Mouse (Mus musculus) fat pad, adult 2 months (tissue): ENCODE measurements at regions not wholly inside any gene's neighbourhood (a gene's known extent, or its start where the extent isn't known, plus 50 kb on each side); places are given as distances from the start of the nearest gene placed in this dataset.

ENCODE experiments used
- DNase-seq: peaks from one replicate; pipeline ENCODE4 v3.0.0-alpha.2; 2011; ENCODE audit warnings: low read depth, low spot score; ENCODE audit errors: extremely low read depth

DNA sequence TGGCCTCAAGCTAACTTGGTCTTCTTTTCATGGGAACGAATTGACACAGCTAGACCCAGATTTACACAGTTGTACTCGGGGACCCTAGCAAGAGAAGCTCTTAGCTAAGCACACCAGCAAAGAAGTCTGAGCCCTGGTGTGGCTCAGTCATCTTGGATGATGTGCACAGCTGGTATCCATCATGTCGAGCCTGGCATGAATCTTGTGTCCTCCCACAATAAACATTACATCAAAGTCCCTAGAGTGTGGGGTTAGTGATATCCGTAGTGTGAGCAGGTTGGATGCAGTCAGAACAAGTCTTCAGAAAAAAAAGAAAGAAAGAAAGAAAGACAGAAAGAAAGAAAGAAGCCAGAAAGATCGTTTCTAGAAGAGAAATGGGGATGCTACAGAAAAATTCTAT, 52.1 kb upstream of the Hmcn1 start:
- DNase-seq: no peak

DNA sequence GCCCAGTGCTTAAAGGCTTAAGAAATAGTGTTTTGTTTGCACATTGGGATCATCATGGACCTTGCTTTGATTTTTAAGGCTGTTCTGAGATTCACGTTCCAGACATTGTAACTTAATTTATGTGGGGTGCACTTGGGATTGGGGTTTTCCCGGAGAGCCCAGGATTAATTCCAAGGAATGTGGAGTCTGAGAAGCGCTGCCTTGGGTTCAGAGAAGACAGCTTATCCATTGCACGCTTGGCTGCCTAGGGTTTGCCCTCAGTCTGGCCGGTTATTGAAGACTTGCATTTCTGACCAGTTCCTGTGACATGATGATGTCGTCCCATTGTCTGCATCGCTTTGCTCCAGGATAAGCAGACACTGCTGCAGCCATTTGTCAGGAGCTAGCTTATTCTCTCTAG, 53.4 kb upstream of the Hmcn1 start:
- DNase-seq: no peak

DNA sequence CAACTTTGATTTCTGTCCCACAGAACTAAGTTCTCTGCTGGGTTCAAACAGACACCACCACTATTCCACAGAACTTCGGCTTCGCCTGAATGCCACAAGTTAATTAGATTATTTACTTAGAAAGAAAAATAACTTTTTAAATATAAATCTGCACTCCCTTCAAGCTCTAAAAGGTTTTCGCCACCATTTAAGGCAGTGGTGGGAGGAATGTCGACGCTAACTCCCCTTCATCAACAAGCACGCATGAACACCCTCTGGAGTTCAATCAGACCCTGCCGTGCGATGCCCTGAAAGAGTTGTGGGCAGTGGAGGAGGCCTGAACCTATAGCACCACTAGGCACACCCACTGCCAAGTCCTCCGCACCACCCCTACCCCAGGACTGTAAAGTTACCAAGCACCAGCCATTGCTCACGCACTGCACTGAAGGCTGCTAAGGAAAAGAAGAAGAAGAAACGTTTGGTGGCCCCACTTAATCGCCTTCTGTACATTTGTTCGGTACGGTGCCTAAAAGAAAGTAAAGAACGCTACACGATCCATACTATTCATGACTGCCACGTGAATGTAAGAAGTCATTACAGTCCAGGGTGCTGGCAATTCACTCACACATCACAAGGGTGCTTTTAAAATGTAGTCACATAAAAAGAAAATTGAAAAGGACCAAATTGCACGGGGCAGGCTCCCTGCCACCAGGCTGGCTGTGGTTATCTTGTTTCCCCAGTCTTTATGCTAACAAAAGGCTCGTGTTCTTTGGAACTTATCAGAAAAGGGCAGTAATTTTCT, 56.7 kb upstream of the Hmcn1 start:
- DNase-seq: no peak

DNA sequence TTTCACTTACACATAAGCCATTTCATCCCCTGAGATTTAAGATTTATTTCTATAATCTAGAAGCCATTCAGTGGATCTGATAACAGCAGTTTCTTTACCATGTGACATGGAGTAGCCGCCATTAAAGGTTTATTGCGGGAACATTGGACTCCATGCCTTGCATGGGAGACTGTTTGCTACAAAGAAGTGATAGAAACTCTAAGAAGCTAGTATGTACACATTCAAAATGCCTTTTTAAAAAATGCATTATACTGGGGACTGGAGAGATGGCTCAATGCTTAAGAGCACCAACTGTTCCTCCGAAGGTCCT, 57.2 kb upstream of the Hmcn1 start:
- no peak for DNase-seq

DNA sequence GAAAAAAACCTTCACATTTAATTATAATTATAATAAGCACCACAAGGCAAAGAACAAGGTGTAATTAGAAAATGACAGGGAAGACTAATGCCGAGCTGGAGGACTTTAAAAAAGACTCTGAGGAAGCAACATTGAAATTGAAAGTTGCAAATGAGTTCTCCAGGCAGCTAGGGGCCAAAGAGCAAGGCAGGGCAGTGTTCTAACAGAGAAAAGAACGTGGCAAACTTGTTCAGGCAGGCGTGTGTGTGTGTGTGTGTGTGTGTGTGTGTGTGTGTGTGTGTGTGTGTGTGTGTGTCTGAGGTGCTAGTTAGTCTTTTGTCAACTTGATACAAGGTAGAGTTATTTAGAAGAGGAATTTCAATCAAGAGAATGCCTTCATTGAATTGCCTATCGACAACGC, 60.0 kb upstream of the Hmcn1 start:
- no peak for DNase-seq

DNA sequence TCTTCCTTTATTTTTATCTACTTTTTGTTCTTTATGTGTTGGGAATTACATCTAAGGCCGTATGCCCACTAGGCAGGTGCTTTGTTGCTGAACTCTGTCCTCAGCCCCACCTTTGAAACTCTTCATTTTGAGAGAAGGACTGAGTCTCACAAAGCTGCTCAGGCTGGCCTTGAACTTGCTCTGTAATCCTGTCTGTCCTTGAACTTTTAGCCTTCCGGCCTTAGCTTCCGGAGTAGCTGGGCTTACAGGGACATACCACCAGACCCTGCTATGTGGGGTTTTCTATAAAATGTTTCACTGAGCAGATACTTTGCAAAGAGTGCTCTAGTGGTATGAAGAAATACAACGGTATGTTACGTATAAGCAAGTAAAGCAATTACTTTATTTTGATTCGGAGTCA, 62.2 kb upstream of the Hmcn1 start:
- DNase-seq: no peak

DNA sequence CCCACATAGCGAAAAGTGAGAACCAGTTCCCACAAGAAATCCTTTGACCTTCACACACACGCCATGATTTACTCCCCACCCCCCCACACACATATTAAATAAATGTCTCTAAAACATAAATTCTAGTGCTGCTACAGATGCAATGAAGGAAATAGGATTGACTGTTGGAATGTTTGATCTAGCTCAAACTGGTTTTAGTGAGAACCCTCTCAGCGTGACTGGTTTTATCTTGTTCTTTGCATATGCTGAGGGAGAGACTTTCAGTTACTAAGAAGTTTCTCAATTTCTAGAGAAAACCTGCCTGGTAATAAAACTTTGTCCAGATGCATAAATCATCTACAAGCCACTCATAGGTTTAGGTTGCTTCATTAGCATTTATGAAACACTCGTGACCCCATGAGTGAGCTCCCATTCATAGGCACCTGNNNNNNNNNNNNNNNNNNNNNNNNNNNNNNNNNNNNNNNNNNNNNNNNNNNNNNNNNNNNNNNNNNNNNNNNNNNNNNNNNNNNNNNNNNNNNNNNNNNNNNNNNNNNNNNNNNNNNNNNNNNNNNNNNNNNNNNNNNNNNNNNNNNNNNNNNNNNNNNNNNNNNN, 66.4 kb upstream of the Hmcn1 start:
- DNase-seq: no peak

DNA sequence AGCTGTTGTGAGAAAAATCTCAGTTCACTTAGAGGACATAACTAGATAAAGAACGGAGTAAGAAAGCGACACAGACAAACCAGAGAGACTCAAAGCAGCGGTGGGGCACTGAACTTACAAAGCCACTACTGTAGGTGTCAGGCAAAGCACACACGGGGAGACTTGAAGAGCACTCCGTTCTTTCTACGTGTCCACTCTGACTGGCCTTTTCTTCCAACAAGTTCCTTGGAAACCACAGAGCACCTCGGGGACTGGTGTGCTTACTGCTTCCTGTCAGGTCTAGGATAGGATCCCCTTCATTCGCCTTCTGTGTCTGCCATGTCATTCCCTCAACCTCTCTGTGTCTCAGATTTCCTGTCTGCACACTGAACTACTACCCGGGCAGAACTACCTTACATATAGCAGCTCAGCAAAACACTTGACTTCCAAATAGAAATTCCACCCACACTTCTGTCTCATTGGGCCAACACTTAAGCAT, 71.9 kb upstream of the Hmcn1 start:
- DNase-seq: no peak

DNA sequence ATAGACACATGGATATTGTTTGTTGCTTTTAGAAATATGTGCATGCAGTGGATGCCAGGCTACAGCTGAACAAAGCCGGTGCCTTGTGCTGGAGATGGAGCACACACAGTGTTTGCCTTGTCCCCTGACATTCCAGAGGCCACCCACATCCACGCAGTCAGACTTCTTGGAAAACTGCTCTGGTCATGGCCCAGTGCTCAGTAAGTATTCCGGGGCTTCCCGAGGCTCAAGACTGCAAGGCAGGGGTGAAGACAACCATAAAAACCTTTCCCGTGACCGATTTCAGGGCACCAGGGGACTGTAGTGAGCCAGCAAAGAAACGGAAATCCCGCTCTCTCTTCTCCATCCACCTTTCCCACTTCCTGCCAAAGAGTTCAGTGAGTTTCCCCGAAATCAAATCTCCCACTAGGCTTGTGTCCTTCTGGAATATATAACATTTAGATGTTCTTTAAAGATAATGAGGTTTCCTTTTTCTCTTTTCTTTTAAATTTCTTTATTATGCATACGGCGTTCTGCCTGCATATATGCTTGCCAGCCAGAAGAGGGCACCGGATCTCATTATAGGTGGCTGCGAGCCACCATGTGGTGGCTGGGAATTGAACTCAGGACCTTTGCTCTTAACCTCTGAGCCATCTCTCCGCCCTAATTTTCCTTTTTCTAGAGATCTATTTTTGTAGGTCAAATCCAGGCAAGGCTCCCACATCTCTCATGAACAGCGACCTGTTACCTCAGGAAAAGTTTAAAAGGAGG, 73.3 kb upstream of the Hmcn1 start:
- DNase-seq: no peak

DNA sequence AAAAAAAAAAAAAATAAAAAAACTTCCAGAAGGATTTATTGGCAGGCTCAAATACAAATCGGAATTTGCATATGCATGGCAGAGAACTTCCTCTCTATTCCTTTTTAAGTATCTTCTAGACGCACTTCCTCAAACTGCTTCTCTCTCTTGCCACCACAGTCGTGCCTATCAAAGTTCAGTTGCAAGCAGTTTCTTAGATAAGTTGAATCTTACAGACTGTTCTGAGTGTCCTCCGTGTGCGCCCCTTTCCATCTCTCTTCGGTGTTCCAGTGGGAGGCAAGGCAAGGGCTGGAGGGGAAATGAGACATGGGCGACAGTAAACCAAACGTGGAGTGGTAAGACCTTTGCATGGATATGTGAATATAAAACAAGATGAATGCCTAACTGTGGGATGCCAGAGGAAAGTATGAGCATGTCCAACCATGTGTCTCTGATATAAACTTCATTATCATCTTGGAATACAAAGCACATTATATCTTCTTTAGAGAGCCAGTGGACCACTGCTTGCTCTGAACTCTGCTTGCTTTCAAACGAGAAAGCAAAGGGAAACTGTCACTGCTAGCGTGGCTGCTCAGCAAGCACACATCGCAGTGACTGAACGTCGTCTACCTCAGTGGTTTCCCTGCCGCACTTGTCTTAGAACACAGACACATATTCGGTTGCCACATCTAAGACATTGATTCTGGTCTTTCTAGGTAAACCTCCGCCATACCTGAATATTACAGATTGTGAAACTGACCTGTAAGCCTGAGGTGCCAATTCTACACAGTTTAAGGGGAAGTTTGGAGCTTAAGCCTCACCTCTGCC, 81.5 kb upstream of the Hmcn1 start:
- no peak for DNase-seq

DNA sequence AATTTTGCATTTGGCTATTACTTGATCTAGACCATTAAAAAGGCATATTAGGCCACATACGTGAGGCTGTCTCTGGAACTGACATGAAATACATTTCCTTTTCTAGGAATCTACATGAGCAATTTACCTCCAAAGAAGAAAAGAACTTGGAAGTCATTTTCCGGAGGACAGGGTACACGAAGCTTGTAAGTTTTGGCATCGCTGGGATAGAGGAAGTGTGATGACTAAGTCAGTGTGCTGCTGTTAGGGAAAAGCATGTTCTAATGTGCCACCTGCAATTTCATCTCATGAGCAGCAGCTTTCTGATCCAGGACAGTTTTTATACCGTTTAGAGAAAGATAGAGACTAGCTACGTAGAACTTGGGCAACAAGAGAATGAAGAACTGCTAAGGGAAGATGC, 82.3 kb upstream of the Hmcn1 start:
- DNase-seq: no peak

DNA sequence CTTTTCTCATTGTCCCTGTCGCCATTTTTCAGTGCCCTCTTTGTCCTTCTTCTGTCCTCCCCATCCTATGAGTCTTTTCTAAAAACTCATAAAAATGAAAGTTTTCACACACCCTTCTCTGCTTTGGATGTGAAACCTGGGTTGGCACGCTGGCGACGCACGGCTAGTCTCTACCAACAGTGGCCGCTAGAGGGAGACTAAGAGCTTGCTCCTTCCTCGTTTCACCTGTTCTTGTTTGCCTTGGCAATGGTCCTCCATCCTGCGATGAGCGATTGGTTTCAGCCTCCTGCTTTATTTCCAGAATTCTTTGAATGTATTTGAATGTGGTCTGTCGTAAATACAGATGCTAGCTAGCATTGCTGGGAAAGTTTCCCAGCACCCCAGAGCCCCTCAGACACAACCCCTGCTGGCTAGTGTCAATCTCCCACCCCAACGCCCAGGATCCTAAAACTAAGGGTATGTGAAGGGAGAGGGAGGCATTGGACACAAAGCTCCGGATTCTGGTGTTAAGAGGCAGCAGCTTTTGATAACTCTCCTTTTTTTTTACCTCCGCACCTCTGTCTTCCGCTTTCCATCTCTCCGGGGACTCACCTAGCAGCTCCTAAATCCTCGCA, 85.8 kb upstream of the Hmcn1 start:
- no peak for DNase-seq

DNA sequence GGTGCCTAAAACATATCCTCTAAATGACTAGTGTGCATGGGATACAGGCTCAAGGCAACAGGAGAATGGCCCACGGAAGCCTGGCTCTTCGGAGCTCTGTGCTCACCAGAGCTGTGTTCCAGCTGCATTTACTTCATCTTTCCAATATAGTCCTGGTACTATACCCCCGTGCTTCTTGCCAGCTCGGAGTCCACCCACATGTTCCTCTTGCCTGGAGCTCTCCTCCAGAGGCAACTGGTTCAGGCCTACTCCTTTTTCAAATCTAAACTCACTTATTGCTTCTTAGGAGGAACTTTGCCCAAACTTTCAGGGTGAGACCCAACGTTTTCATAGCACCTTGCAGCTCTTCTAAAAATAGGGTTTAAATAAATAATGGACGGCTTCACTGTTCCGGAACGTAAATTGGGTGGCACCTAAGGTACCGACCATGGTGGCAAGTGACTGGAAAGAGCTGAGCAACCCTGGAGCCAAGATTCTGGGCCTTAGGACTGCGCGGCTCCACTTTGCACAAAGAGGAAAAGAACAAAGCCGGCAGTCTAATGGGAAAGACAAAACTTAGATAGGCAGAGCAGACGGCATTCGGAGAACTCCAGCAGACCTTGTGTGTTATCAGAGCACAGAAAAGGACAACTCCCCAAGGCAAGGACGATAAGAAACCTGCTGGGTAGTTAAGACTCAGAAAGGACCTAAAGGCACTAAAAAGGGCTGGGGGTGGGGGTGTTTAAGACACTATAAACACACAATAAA, 86.6 kb upstream of the Hmcn1 start:
- DNase-seq: no peak

DNA sequence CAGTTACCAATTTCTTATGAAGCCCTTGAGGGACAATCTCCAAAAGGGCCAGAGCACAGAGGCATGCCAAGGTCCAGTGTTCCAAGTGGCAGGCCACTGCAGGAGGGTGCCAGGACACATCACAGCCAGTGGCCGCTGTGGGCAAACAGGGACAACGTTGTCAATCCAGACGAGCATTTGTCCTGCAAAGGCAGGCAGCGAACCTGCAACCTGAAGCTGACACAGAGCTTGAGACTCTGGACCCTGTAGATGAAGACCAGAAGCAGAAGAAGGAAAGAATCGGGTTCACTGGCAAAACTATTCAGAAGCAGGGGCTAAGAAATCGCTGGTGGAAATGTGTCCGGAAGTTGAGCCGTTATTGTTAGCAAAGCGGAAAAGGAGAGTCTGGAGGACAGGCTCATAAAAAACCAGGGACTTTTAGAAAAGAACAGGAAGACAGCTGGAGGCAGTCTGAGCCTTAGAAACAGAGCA, 87.3 kb upstream of the Hmcn1 start:
- no peak for DNase-seq

DNA sequence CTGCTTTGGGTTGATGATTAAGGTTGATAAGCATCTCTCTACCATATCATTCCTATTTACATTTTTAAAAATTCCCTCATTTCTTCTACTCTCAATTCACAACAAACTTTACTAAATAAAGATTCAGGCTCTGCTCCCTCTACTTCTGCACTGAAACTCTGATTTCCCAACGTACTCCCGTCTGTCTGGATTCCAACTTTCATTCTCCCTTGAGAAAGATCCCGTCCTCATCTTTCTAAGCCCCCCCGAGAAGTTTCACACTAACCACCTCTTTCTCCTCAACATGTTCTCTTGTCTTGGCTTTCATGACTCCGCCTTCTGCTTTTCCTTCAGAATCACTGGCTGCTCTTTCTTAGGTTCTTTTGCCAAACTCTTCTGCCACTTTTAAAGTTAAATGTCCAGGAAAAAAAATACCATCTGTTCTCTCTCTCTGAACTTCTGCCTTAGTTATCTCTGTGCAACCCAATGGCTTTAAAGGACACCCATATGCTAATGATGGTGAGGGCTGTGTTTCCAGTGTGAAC, 89.3 kb upstream of the Hmcn1 start:
- no peak for DNase-seq

DNA sequence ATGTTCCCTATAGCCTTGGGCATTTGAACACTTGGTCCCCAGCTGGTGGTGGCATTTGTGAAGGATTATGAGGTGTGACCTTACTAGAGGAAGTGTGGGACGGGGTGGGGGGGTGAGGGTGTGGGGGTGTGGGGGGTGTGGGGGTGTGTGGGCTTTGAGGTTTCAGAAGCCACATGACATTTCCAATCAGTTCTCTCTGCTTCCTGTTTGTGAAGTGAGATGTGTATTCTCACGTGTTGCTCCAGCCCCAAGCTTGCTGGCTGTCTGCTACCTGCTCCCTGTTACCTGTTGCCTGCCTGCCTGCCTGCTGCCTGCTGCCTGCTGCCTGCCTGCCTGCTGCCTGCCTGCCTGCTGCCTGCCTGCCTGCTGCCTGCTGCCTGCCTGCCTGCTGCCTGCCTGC, 90.6 kb upstream of the Hmcn1 start:
- no peak for DNase-seq

DNA sequence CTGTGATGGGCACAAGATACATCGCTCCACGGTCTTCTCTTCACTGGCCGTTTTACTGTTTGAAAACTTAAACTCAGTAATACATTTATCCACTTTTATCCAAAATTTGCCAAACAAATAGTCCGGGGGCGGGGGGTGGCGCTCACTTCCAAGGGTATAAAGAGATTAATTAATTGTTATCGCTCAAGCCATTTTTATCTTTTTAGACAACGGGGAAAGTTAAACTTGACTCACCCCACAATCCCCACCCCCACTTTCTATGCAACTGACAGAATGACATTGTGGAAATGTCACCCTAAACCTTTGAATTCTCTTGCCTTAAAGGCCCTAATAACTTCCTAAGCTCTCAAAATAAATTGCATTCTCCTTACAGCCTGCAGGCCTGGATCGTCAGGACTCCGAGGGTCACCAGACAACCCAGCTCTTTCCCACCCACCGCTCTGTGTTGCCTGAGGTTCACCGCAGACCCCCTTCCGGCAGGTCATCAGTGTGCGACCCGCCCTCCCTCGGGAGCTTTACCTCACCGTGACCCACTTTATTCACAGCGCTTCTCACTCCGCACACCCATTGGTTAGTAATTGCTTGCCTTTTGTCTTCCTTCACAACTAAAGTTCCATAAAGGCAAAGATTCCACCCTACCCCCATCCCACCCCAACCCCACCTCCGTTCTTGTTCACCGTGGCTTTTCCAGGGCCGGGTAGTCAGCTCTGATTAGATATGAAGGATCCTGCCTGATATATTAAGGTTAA, 93.0 kb upstream of the Hmcn1 start:
- DNase-seq: no peak

DNA sequence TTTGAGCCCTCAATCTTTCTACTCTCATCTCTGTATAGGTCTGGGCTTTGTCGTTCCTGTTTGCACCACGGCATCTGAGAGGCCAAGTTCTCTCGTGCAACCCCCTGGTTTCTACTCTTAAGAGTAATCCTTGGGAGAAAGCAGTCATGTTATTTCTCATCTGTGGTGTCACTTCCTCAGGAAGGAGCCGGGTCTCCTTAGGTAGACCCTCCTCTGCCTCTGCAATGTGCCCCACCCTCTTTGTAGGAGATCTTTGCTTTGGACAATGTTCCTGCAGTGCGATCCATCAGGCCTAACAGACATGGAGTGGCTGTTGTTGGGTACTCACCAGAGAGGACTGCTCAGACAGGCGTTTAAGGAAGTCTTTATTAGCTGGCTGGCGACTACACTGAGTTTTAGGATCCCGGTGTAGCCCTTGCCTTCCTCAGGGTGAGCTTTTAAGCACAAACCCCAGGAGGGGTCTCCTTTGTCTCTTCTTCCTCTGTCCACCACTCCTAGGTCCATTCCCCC, 94.0 kb upstream of the Hmcn1 start:
- DNase-seq: no peak
